Mouse (Mus musculus) cerebellum, adult 2 months (tissue): ENCODE measurements around the gene Tmem216.

Experiments
- CTCF ChIP-seq: fragments of 200-500 bp; IDR thresholded peaks from 2 replicates; pipeline ENCODE4 v1.5.1; 2011; ENCODE audit warnings: low read depth, mild to moderate bottlenecking, control low read depth, low read length, moderate library complexity, borderline replicate concordance; ENCODE audit not compliant: insufficient read depth
- POLR2A ChIP-seq: fragments of 200-500 bp; IDR thresholded peaks from 2 replicates; pipeline ENCODE4 v1.6.1; 2011; ENCODE audit warnings: low read length, control low read depth, borderline replicate concordance; ENCODE audit not compliant: insufficient read depth

DNA sequence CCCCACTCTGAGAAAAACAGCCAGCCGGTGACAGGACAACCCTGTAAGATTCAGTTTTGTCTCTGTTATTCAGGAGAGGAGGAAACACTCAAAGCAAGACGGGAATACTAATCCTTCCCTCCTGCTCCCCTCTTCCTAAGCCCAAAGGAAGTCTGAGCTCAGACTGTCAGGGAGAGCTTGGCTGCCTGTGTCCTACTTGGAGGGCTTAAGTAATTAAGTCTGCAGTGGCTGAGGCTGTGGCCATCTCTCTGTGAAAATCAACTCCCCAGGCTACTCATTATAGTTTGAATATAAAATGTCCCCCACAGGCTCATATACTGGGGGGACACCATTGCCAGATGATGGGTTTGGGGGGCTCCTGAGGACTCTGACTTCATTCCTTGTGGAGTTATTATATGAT lies 59.1 kb downstream of the Tmem216 start:
- TF ChIP-seq CTCF (no peak), POLR2A (no peak)
